Mouse (Mus musculus) midbrain, embryonic 13.5 days (tissue): ENCODE data around the gene Zfp697. TPM values are rescaled to one million over a fixed set of nuclear protein-coding genes. Genes with fewer than 3 reads are reported as not detected.
"Not testable (repeated sequence)": the region's sequence is repeated elsewhere in the genome, so short reads cannot be mapped to it uniquely, and the experiment has no call there.

Experiments
- ATAC-seq: fragments of 200-750 bp; cut with Nextera tagmentation; 2 replicates; pipeline ENCODE4 v1.8.0; 2017; ENCODE audit warnings: mild to moderate bottlenecking, moderate TSS enrichment, moderate library complexity
- H3K27ac ChIP-seq: fragments of 300-500 bp; sonication (generic); 2 replicates; pipeline ENCODE4 v1.5.1; 2015; ENCODE audit warnings: inconsistent platforms, mild to moderate bottlenecking, moderate library complexity
- H3K27me3 ChIP-seq: fragments of 300-500 bp; sonication (generic); 2 replicates; pipeline ENCODE4 v1.6.1; 2015; ENCODE audit warnings: mild to moderate bottlenecking, inconsistent platforms
- H3K36me3 ChIP-seq: fragments of 300-500 bp; sonication (generic); 2 replicates; pipeline ENCODE4 v1.6.1; 2015; ENCODE audit warnings: mild to moderate bottlenecking, inconsistent platforms
- H3K4me1 ChIP-seq: fragments of 300-500 bp; sonication (generic); replicated peaks from 2 replicates; pipeline ENCODE4 v1.6.1; 2015; ENCODE audit warnings: inconsistent platforms
- H3K4me2 ChIP-seq: fragments of 300-500 bp; sonication (generic); replicated peaks from 2 replicates; pipeline ENCODE4 v1.6.1; 2015; ENCODE audit warnings: moderate library complexity, mild to moderate bottlenecking, inconsistent platforms
- H3K4me3 ChIP-seq: fragments of 300-500 bp; sonication (generic); replicated peaks from 2 replicates; pipeline ENCODE4 v1.5.1; 2015; ENCODE audit warnings: mild to moderate bottlenecking, inconsistent platforms
- H3K9ac ChIP-seq: fragments of 300-500 bp; sonication (generic); replicated peaks from 2 replicates; pipeline ENCODE4 v1.6.1; 2015; ENCODE audit warnings: mild to moderate bottlenecking, inconsistent platforms
- H3K9me3 ChIP-seq: fragments of 300-500 bp; sonication (generic); 2 replicates; pipeline ENCODE4 v1.6.1; 2016; ENCODE audit warnings: mild to moderate bottlenecking, inconsistent platforms
- WGBS: fragments of 180-500 bp; shearing (Covaris S2); methylation state at CpG from one replicate; pipeline ENCODE4 v1.1.7; 2015; 5-methylcytosine and 5-hydroxymethylcytosine counted together
- polyA plus RNA-seq: library from polyadenylated mRNA; unstranded; fragments of >200 nt; fragmentation: Nextera tagmentation; extraction: Ambion mirVana; gene quantifications from 2 replicates; pipeline ENCODE4 v1.2.1, GENCODE M21; 2015

The Zfp697 gene
- 15.4 and 15.7 TPM in 2 replicates for polyA plus RNA-seq

DNA sequence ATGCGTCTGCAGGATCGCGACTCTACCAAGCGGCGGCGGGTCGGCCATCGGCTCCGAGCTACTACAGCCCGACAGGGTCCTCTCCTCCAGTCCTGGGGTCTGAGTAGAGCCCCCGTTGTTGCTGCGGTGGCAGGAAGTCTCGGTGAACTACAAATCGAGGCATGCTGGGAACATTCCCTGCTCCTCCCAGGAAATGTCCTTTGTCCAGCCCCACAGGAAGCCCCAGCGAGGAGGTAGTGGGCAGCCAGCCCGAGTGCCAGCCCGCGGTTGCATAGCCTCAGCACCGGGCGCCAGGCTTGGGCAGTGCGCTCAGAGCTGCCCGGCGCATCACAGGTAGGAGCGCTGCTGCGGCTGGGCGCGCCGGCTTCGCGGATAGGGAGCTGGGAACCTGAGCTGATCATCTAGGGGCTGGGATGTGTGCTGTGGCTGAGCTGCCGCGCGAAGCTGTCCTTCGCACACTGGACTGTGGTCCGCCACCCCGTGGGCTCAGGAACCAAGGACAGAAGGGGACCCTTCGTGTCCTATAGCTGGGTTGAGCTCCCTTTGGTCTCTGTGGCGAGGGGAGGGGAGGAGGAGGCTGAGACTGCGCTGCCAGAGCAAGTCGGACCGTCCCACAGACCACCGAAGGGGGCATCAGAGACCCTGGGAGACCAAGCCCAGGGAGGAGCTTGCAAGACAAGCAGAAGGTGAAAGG is at the start of gene Zfp697:
Zfp697 (plus strand) TSS at position 216 of the 694 bp plus-strand sequence.
- Histone ChIP-seq H3K9ac (peak within 1 kb of the TSS; percentile 97), H3K4me2 (peak within 1 kb of the TSS; percentile 83), H3K4me3 (peak within 1 kb of the TSS; percentile 92), H3K27me3 (no peaks in the 10 kb centered on the region), H3K27ac (peak within 1 kb of the TSS; percentile 94), H3K4me1 (peaks cover 34% of the 10 kb centered on the region), H3K9me3 (no peaks in the 10 kb centered on the region), H3K36me3 (no peaks in the 10 kb centered on the region)
- under 1% methylated on average over 42 of the region's 42 CpGs for WGBS
- ATAC-seq = peak; percentile 96

DNA sequence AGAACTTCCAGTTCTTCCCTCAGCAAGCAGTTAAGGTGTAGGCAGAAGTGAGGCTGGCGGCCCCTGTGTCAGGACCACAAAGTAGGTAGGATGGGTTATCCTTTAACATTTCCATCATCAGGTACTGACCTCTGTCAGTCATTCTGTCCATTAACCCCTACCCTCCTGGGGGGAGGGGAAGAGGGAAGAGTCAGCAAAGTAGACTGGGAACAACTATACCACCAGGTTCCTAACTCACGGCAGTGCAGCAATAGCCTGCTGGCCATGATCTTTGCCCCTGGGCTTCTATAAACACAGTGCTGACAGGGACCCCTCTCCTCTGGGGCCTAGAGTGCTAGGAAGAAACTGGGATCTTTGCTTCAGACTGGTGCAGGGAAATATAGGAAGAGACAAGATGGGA is 48.3 kb upstream of the Zfp697 start:
- WGBS = 89% methylated on average over 2 of the region's 2 CpGs
- H3K4me2 ChIP-seq = no peak overlapping the region
- 0 out of 2 replicates have a peak, but pooled peaks cover 7% of the 10 kb centered on the region for H3K27me3 ChIP-seq
- H3K9ac ChIP-seq = no peak overlapping the region
- no peaks in the 10 kb centered on the region for H3K9me3 ChIP-seq
- ATAC-seq = no peak
- H3K36me3 ChIP-seq = peaks cover 24% of the 10 kb centered on the region
- peaks cover 34% of the 10 kb centered on the region for H3K4me1 ChIP-seq
- H3K27ac ChIP-seq = no peak overlapping the region
- H3K4me3 ChIP-seq = no peak overlapping the region

GRCm38 (mm10) chr3:98335331-98335730 is 46.9 kb upstream of the Zfp697 start:
- no peak overlapping the region for H3K27ac ChIP-seq
- H3K9me3 ChIP-seq = no peaks in the 10 kb centered on the region
- H3K27me3 ChIP-seq = 0 out of 2 replicates have a peak, but pooled peaks cover 7% of the 10 kb centered on the region
- no peak for ATAC-seq
- H3K9ac ChIP-seq = no peak overlapping the region
- H3K4me3 ChIP-seq = no peak overlapping the region
- no peak overlapping the region for H3K4me2 ChIP-seq
- peaks cover 44% of the 10 kb centered on the region for H3K4me1 ChIP-seq
- peaks cover 24% of the 10 kb centered on the region for H3K36me3 ChIP-seq

DNA sequence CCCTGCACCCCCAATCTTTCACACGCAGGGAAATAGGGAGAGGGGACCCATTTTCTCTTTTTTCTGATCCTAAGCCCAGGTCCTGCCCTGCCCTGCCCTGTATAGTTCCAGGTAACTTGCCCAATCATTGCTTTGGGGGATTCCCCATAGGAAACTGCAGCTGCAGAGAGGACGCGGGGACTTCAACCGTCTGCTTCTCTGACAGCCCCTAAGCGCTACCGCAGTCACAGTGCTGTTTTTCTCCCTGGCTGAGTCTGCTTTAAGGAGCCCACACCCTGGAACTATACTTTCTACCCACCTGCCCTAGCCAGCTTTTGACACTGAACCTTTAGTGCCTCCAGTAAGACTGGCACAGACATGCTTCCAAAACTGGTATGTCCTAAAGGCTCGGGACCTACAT is 46.4 kb upstream of the Zfp697 start:
- no peak overlapping the region for H3K9ac ChIP-seq
- H3K27ac ChIP-seq = no peak overlapping the region
- 0 out of 2 replicates have a peak, but pooled peaks cover 7% of the 10 kb centered on the region for H3K27me3 ChIP-seq
- peaks cover 44% of the 10 kb centered on the region for H3K4me1 ChIP-seq
- H3K4me2 ChIP-seq = peak overlapping the region; percentile 89
- no peak overlapping the region for H3K4me3 ChIP-seq
- no peak for ATAC-seq
- H3K9me3 ChIP-seq = no peaks in the 10 kb centered on the region
- peaks cover 24% of the 10 kb centered on the region for H3K36me3 ChIP-seq
- WGBS = 75% methylated on average over 7 of the region's 7 CpGs

DNA sequence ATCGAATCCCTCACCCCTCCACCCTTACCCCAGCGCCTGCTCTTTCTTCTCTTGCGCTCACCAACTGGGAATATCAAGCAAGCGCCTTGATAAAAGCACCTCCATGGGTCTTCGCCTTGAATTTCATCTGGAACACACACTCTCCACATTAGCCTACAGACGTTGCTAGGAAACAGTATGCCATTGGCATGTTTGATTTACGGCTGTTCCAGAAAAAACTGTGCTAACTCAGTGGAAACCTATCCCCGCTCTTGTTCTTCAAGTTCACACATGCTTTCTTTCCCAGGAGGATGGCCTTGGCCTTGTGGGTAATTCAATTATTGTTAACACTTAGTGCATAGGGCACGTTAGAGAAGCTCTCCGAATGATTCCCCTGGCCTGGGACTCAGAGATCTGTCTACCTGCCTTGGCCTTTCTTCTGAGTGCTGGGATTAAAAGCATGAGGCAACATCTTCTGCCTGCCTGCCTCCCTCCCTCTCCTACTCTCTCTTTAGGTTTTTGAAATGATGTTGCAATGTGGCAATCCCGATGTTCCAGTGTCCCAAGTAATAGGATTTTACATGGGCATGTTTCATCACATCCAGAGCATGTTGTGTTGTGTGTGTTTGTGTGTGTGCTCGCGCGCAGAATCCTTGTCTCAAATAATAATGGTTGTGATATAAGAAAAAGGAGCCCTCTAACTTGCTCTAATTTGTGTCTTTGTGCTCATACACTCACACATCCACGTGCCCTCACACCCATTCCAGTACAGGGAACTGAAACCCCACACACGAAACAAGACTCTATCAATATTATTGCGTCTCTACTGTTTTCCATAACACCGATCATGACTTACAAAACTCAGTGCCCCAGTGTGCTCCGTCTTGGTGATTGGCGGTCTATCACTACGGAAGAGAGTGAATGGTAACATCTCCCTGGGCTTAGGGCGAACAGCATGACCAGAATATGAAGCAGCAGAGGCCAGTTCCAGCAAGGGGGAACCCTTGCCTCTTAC is 45.3 kb upstream of the Zfp697 start:
- Histone ChIP-seq H3K9ac (no peak overlapping the region; the same call in 1 of the 2 replicates), H3K4me3 (peak overlapping the region; percentile 53; the same call in 1 of the 2 replicates), H3K4me2 (peak overlapping the region; percentile 89), H3K9me3 (no peaks in the 10 kb centered on the region), H3K27ac (peak overlapping the region; percentile 30; the same call in 1 of the 2 replicates), H3K4me1 (peaks cover 44% of the 10 kb centered on the region), H3K36me3 (peaks cover 14% of the 10 kb centered on the region), H3K27me3 (0 out of 2 replicates have a peak, but pooled peaks cover 7% of the 10 kb centered on the region)
- ATAC-seq = no peak
- 62% methylated on average over 22 of the region's 22 CpGs for WGBS

DNA sequence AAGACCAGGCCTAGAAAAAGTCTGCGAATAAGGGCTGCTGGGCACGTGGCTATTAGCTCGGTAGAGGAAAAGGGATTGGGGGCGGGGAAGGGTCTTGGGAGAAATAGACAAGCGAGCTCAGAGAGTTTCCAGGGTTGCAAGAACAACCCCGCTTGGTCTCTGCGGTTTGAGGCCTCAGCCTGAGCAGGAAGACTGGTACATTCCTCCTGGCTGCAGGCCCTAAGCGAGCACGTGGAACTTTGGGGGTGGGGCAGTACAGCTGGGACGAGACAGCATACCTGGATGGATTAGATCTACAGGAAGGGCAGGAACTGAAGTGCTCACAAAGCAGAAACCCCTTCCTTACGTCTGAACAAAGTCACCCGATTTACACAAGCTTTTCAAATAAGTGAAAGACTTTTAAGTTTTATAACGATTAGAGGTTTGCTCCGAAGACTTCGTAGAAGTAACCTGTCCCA is 43.6 kb upstream of the Zfp697 start:
- 2% methylated on average over 15 of the region's 15 CpGs for WGBS
- peaks cover 44% of the 10 kb centered on the region for H3K4me1 ChIP-seq
- peak overlapping the region; percentile 53 for H3K4me3 ChIP-seq
- peak; percentile 46 for ATAC-seq
- peak overlapping the region; percentile 66 for H3K9ac ChIP-seq
- no peaks in the 10 kb centered on the region for H3K36me3 ChIP-seq
- H3K27ac ChIP-seq = 0 out of 2 replicates have a peak overlapping the region, but pooled peaks have one; percentile 39
- H3K27me3 ChIP-seq = 0 out of 2 replicates have a peak, but pooled peaks cover 7% of the 10 kb centered on the region
- H3K9me3 ChIP-seq = no peaks in the 10 kb centered on the region
- H3K4me2 ChIP-seq = peak overlapping the region; percentile 89

DNA sequence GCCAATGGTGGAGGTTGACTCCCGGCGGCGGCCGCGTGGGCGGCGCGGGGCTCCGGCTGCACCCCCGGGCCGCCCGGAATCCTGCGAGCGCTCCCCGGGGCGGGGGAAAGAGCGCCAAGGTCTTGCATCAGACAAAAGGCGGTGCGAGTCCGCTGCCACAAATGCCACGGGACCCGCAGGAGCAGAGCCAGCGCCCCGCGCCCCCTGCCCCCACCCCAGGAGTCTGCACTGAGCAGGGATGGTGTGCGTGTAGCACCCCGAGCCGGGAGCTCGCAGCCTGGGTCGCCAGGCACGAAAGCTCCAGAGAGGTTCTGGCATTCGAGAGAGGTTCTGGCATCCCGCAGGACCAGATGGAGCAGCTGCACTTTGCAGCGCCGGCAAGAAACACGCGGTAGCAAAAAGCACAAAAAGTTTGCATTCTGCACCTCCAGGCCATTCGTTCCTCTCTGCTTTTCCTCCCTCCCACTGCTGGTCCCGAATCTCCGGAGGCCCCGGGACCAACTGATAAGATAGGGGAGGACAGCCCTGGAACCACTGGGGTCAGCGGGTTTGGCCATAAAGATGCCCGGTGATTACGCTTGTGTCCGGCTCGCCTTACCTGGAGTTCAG is 43.1 kb upstream of the Zfp697 start:
- under 1% methylated on average over 46 of the region's 46 CpGs for WGBS
- Histone ChIP-seq H3K4me2 (peak overlapping the region; percentile 89), H3K36me3 (no peaks in the 10 kb centered on the region), H3K9ac (peak overlapping the region; percentile 66), H3K9me3 (no peaks in the 10 kb centered on the region), H3K4me3 (peak overlapping the region; percentile 53), H3K27ac (0 out of 2 replicates have a peak overlapping the region, but pooled peaks have one; percentile 39), H3K27me3 (0 out of 2 replicates have a peak, but pooled peaks cover 7% of the 10 kb centered on the region), H3K4me1 (peaks cover 44% of the 10 kb centered on the region)
- ATAC-seq = peak; percentile 64

GRCm38 (mm10) chr3:98339706-98340109 is 42.6 kb upstream of the Zfp697 start, which contains the start of gene Phgdh:
Gene Phgdh, minus strand, starts transcription at chr3:98339990.
- 0 out of 2 replicates have a peak within 1 kb of the TSS, but pooled peaks have one; percentile 39 for H3K27ac ChIP-seq
- not testable (repeated sequence) for H3K36me3 ChIP-seq, H3K9me3 ChIP-seq, H3K27me3 ChIP-seq
- H3K9ac ChIP-seq = peak within 1 kb of the TSS; percentile 66
- H3K4me2 ChIP-seq = peak within 1 kb of the TSS; percentile 89
- WGBS = under 1% methylated on average over 10 of the region's 10 CpGs
- H3K4me3 ChIP-seq = peak within 1 kb of the TSS; percentile 53
- peaks cover 44% of the 10 kb centered on the region for H3K4me1 ChIP-seq
- ATAC-seq = peak; percentile 64

DNA sequence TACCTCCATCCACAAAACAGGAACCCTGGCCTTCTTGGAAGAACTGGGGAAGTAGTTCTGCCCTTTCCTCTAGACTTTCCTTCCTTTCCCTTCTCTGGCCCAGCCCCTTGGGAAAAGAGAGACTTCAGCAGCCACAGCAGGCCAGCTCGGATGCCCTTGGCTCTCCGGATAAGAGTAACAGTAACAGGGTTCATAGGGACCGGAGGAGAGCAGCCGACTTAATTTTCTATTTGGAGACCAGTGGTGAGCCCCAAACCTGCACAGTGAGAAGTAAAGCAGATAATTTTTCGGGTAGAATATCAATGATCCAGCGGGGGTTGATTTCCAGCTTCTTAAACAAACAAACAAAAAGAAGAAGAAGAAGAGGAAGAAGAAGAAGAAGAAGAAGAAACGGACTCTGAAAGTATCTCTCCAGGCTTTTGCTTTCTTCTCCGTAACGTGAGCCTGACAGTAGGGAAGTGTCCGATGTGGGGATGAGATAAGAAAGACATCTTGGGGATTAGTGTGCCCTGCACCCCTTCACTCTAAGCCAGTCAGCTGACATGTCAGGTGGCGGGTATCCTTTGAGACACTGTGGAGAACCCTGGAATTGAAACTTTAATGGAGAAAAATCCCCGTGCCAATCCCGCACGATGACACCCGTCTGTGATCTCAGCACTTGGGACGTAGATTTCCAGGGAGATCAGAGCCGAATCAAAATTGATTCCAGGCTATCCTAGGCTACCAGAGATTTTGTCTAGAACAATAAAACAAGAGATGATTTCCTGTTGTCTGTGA is 41.3 kb upstream of the Zfp697 start:
- Histone ChIP-seq H3K27me3 (0 out of 2 replicates have a peak, but pooled peaks cover 7% of the 10 kb centered on the region), H3K4me1 (peaks cover 39% of the 10 kb centered on the region), H3K9ac (no peak overlapping the region), H3K4me2 (no peak overlapping the region), H3K4me3 (no peak overlapping the region), H3K9me3 (no peaks in the 10 kb centered on the region; the same call in 1 of the 2 replicates), H3K36me3 (no peaks in the 10 kb centered on the region), H3K27ac (no peak overlapping the region)
- no peak for ATAC-seq
- 81% methylated on average over 17 of the region's 17 CpGs for WGBS

DNA sequence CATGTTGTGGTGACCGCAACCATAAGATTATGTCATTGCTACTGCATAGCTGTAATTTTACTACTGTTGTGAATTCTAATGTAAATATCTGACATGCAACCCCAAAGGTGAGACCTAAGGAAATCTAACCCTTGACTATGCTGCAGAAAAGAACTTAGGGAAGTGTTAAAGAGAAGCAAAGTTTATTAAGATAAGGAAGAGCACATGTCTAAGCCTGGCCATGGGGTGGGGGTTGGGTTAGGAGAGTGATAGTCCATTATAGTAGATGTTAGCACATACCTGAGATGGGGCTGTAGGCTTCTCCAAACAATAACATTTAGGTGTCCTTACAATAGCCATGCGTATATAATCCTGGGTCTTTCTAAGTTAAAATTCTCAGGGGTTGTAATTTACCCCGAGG is 39.0 kb upstream of the Zfp697 start:
- no peak overlapping the region for H3K9ac ChIP-seq
- H3K27ac ChIP-seq = no peak overlapping the region
- H3K4me2 ChIP-seq = no peak overlapping the region
- H3K4me3 ChIP-seq = no peak overlapping the region
- 0 out of 2 replicates have a peak, but pooled peaks cover 5% of the 10 kb centered on the region for H3K27me3 ChIP-seq
- H3K4me1 ChIP-seq = peaks cover 18% of the 10 kb centered on the region
- H3K36me3 ChIP-seq = no peaks in the 10 kb centered on the region
- 91% methylated on average over 3 of the region's 3 CpGs for WGBS
- ATAC-seq = no peak
- H3K9me3 ChIP-seq = no peaks in the 10 kb centered on the region; the same call in 1 of the 2 replicates
